Mouse (Mus musculus): Measurements from ENCODE around the gene Fbxo31.
A peak's percentile ranks its signal among the peaks of the same experiment; 100 is the strongest.
"Not testable (repeated sequence)": the region's sequence is repeated elsewhere in the genome, so short reads cannot be mapped to it uniquely, and the experiment has no call there.

The Fbxo31 gene

GRCm38 (mm10) chr8:121578676-121579451 is at the start of gene Fbxo31:
Fbxo31 (minus strand) TSS chr8:121578806.
- DNase-seq (ENCODE audit: low spot score in 2 of 2): peak; percentile 95 to 96

GRCm38 (mm10) chr8:121623043-121623442 is 44.4 kb upstream of the Fbxo31 start:
- no peak for DNase-seq (ENCODE audit: low spot score in 2 of 2)

- DNase-seq (ENCODE audit: low spot score in 2 of 2): no peak
Observed at GRCm38 (mm10) chr8:121621879-121622278, 43.3 kb upstream of the Fbxo31 start.

GRCm38 (mm10) chr8:121620801-121621516 is 42.4 kb upstream of the Fbxo31 start:
- DNase-seq (ENCODE audit: low spot score in 2 of 2): no peak

GRCm38 (mm10) chr8:121619401-121619995 is 40.9 kb upstream of the Fbxo31 start:
- DNase-seq (ENCODE audit: low spot score in 2 of 2): no peak

- no peak for DNase-seq (ENCODE audit: low spot score in 2 of 2)
Observed at GRCm38 (mm10) chr8:121613419-121613818, 34.8 kb upstream of the Fbxo31 start.

- DNase-seq (ENCODE audit: low spot score in 2 of 2): no peak
Observed at GRCm38 (mm10) chr8:121609916-121610315, 31.3 kb upstream of the Fbxo31 start.

GRCm38 (mm10) chr8:121609251-121609650 is 30.6 kb upstream of the Fbxo31 start:
- DNase-seq (ENCODE audit: low spot score in 2 of 2): no peak

- no peak for DNase-seq (ENCODE audit: low spot score in 2 of 2)
Observed at GRCm38 (mm10) chr8:121607661-121608060, 29.1 kb upstream of the Fbxo31 start.

- no peak for DNase-seq (ENCODE audit: low spot score in 2 of 2)
Observed at GRCm38 (mm10) chr8:121603801-121604200, 25.2 kb upstream of the Fbxo31 start.

GRCm38 (mm10) chr8:121602860-121603259 is 24.3 kb upstream of the Fbxo31 start:
- DNase-seq (ENCODE audit: low spot score in 2 of 2): peak; percentile 83 to 86

GRCm38 (mm10) chr8:121602411-121602810 is 23.8 kb upstream of the Fbxo31 start:
- DNase-seq (ENCODE audit: low spot score in 2 of 2): no peak

- DNase-seq (ENCODE audit: low spot score in 2 of 2): no peak
Observed at GRCm38 (mm10) chr8:121599842-121600241, 21.2 kb upstream of the Fbxo31 start.

- DNase-seq (ENCODE audit: low spot score in 2 of 2): peak; percentile 74 to 86
Observed at GRCm38 (mm10) chr8:121598892-121599291, 20.3 kb upstream of the Fbxo31 start.

GRCm38 (mm10) chr8:121598190-121598589 is 19.6 kb upstream of the Fbxo31 start:
- DNase-seq (ENCODE audit: low spot score in 2 of 2): no peak

GRCm38 (mm10) chr8:121597492-121597891 is 18.9 kb upstream of the Fbxo31 start:
- not testable (repeated sequence) for DNase-seq (ENCODE audit: low spot score in 2 of 2)

- DNase-seq (ENCODE audit: low spot score in 2 of 2): peak in 1 of 2 experiments; percentile 53
Observed at GRCm38 (mm10) chr8:121593983-121594382, 15.4 kb upstream of the Fbxo31 start.

- no peak for DNase-seq (ENCODE audit: low spot score in 2 of 2)
Observed at GRCm38 (mm10) chr8:121593293-121593692, 14.7 kb upstream of the Fbxo31 start.

GRCm38 (mm10) chr8:121591178-121592066 is 12.8 kb upstream of the Fbxo31 start:
- DNase-seq (ENCODE audit: low spot score in 2 of 2): no peak

GRCm38 (mm10) chr8:121590203-121591177 is 11.9 kb upstream of the Fbxo31 start, which contains the start of gene Map1lc3b:
Map1lc3b (plus strand) TSS chr8:121590361.
- peak; percentile 97 for DNase-seq (ENCODE audit: low spot score in 2 of 2)
